8 mouse cellular contexts compared by ENCODE assay signal in genomic region chr4:126309211-126309921, GRCm38 (mm10). TPM values are rescaled to one million over a fixed set of nuclear protein-coding genes. Genes with fewer than 3 reads are reported as not detected.
DNase-seq lines count a peak whose midpoint lies in the region; ATAC-seq and TF ChIP-seq lines count a peak whose summit lies in the region.

No protein-coding gene starts in this region.

- peak overlapping the region; percentile 56 for H3K4me2 ChIP-seq in kidney, embryonic 15.5 days
- H3K4me2 ChIP-seq in heart, embryonic 13.5 days: peak overlapping the region; percentile 54
- peak overlapping the region; percentile 30 for H3K4me2 ChIP-seq in limb, embryonic 15.5 days

- H3K9me3 ChIP-seq in kidney, embryonic 15.5 days (replicated peaks): peaks cover 4% of the 10 kb centered on the region
- no peaks in the 10 kb centered on the region for H3K9me3 ChIP-seq in heart, embryonic 13.5 days
- no peaks in the 10 kb centered on the region for H3K9me3 ChIP-seq in limb, embryonic 15.5 days

- peaks cover 33% of the 10 kb centered on the region for H3K4me1 ChIP-seq in kidney, embryonic 15.5 days
- H3K4me1 ChIP-seq in heart, embryonic 13.5 days: peaks cover 21% of the 10 kb centered on the region
- peaks cover 35% of the 10 kb centered on the region for H3K4me1 ChIP-seq in limb, embryonic 15.5 days
- 0 out of 2 replicates have a peak, but pooled peaks cover 5% of the 10 kb centered on the region for H3K4me1 ChIP-seq in olfactory bulb, adult 2 months (ENCODE audit: control insufficient read depth, insufficient read depth, low read length)

- TF ChIP-seq POLR2A in brain, embryonic 14.5 days (IDR thresholded peaks at IDR 0.05; ENCODE audit: borderline replicate concordance, extremely low read depth, insufficient read depth, insufficient read length, poor library complexity, severe bottlenecking): no peak
- TF ChIP-seq POLR2A in olfactory bulb, adult 2 months (IDR thresholded peaks at IDR 0.05; ENCODE audit: insufficient read depth, low read depth, low read length): no peak

- no peak for DNase-seq in kidney, adult 18-20 months
- no peak for DNase-seq in brain, embryonic 14.5 days (ENCODE audit: low read depth)
- no peak for DNase-seq in ovary, adult 18-20 months (ENCODE audit: low spot score)
- no peak for DNase-seq in ovary, postnatal 14 days (ENCODE audit: low spot score)

- peak overlapping the region; percentile 18; the same call in 1 of the 2 replicates for H3K4me3 ChIP-seq in kidney, embryonic 15.5 days (replicated peaks)
- H3K4me3 ChIP-seq in heart, embryonic 13.5 days: 0 out of 2 replicates have a peak overlapping the region, but pooled peaks have one; percentile 1
- no peak overlapping the region for H3K4me3 ChIP-seq in limb, embryonic 15.5 days
- H3K4me3 ChIP-seq in olfactory bulb, adult 2 months (ENCODE audit: insufficient read depth, low read depth, low read length): peak overlapping the region; percentile 20

- 18% methylated on average over 20 of the region's 20 CpGs for WGBS in kidney, embryonic 15.5 days
- WGBS in heart, embryonic 13.5 days: 15% methylated on average over 20 of the region's 20 CpGs
- WGBS in limb, embryonic 15.5 days: 17% methylated on average over 20 of the region's 20 CpGs
- WGBS in olfactory bulb, adult 2 months: 15% methylated on average over 20 of the region's 20 CpGs

- 0 out of 2 replicates have a peak overlapping the region, but pooled peaks have one; percentile 18 for H3K9ac ChIP-seq in kidney, embryonic 15.5 days
- no peak overlapping the region for H3K9ac ChIP-seq in heart, embryonic 13.5 days
- H3K9ac ChIP-seq in limb, embryonic 15.5 days: no peak overlapping the region

- H3K27ac ChIP-seq in kidney, embryonic 15.5 days: no peak overlapping the region
- no peak overlapping the region for H3K27ac ChIP-seq in heart, embryonic 13.5 days (replicated peaks)
- H3K27ac ChIP-seq in limb, embryonic 15.5 days: peak overlapping the region; percentile 22; the same call in 1 of the 2 replicates
- H3K27ac ChIP-seq in olfactory bulb, adult 2 months (ENCODE audit: insufficient read depth, low read depth, low read length): no peak overlapping the region

- peak; percentile 58 for ATAC-seq in kidney, embryonic 15.5 days (replicated peaks; ENCODE audit: low FRiP score)
- ATAC-seq in heart, embryonic 13.5 days (ENCODE audit: extremely low read depth, insufficient number of reproducible peaks, low FRiP score, low TSS enrichment): no peak
- peak; percentile 27; the same call in 1 of the 2 replicates for ATAC-seq in limb, embryonic 15.5 days (ENCODE audit: insufficient number of reproducible peaks, low FRiP score, low TSS enrichment, low read depth)

- no peaks in the 10 kb centered on the region for H3K36me3 ChIP-seq in kidney, embryonic 15.5 days
- no peaks in the 10 kb centered on the region for H3K36me3 ChIP-seq in heart, embryonic 13.5 days
- H3K36me3 ChIP-seq in limb, embryonic 15.5 days: peaks cover 4% of the 10 kb centered on the region; the same call in 1 of the 2 replicates

- H3K27me3 ChIP-seq in kidney, embryonic 15.5 days: no peaks in the 10 kb centered on the region
- H3K27me3 ChIP-seq in heart, embryonic 13.5 days (replicated peaks): peaks cover 11% of the 10 kb centered on the region
- H3K27me3 ChIP-seq in limb, embryonic 15.5 days: no peaks in the 10 kb centered on the region

- peak; percentile 39; the same call in 1 of the 2 replicates for TF ChIP-seq CTCF in brain, embryonic 14.5 days (IDR thresholded peaks at IDR 0.05; ENCODE audit: borderline replicate concordance, extremely low read depth, insufficient read depth, insufficient read length)
- TF ChIP-seq CTCF in olfactory bulb, adult 2 months (IDR thresholded peaks at IDR 0.05; ENCODE audit: insufficient read depth, low read depth, low read length): no peak

RNA-seq across cellular contexts. Expression of gene Adprhl2, which starts 12.1 kb away (rescaled TPM):
- 74.4 and 81.1 TPM in 2 replicates for polyA plus RNA-seq in kidney, embryonic 15.5 days (2015; fragmentation: Nextera tagmentation; extraction: Ambion mirVana)
- 67.8 and 81.6 TPM in 2 replicates for polyA plus RNA-seq in brain, embryonic 14.5 days (2012; rRNA removed)
- polyA plus RNA-seq in heart, embryonic 13.5 days (2015; fragmentation: Nextera tagmentation; extraction: Ambion mirVana): 40.5 and 44.6 TPM in 2 replicates
- polyA plus RNA-seq in limb, embryonic 15.5 days (2015; fragmentation: Nextera tagmentation; extraction: Ambion mirVana): 79.2 and 82.9 TPM in 2 replicates
- polyA plus RNA-seq in olfactory bulb, adult 2 months (2012; ENCODE audit: insufficient read depth, insufficient read length, low replicate concordance, missing spikeins): not detected in 2 replicates

RNA-seq across cellular contexts. Expression of gene Tekt2, which starts 16.1 kb away (rescaled TPM):
- polyA plus RNA-seq in kidney, embryonic 15.5 days (2015; fragmentation: Nextera tagmentation; extraction: Ambion mirVana): 4.7 and 4.9 TPM in 2 replicates
- polyA plus RNA-seq in brain, embryonic 14.5 days (2012; rRNA removed): 14.8 and 21.6 TPM in 2 replicates
- 1.7 and 2.4 TPM in 2 replicates for polyA plus RNA-seq in heart, embryonic 13.5 days (2015; fragmentation: Nextera tagmentation; extraction: Ambion mirVana)
- polyA plus RNA-seq in limb, embryonic 15.5 days (2015; fragmentation: Nextera tagmentation; extraction: Ambion mirVana): 15.9 and 16.6 TPM in 2 replicates
- polyA plus RNA-seq in olfactory bulb, adult 2 months (2012; ENCODE audit: insufficient read depth, insufficient read length, low replicate concordance, missing spikeins): not detected in 2 replicates

RNA-seq across cellular contexts. Expression of gene Col8a2, which starts 22.8 kb away (rescaled TPM):
- 10.6 and 15.2 TPM in 2 replicates for polyA plus RNA-seq in kidney, embryonic 15.5 days (2015; fragmentation: Nextera tagmentation; extraction: Ambion mirVana)
- polyA plus RNA-seq in brain, embryonic 14.5 days (2012; rRNA removed): 1.5 and 6.4 TPM in 2 replicates
- polyA plus RNA-seq in heart, embryonic 13.5 days (2015; fragmentation: Nextera tagmentation; extraction: Ambion mirVana): 4.2 and 4.9 TPM in 2 replicates
- polyA plus RNA-seq in limb, embryonic 15.5 days (2015; fragmentation: Nextera tagmentation; extraction: Ambion mirVana): 71.2 and 79.7 TPM in 2 replicates
- polyA plus RNA-seq in olfactory bulb, adult 2 months (2012; ENCODE audit: insufficient read depth, insufficient read length, low replicate concordance, missing spikeins): not detected in 2 replicates

RNA-seq across cellular contexts. Expression of gene Trappc3, which starts 47.2 kb away (rescaled TPM):
- 106 and 111 TPM in 2 replicates for polyA plus RNA-seq in kidney, embryonic 15.5 days (2015; fragmentation: Nextera tagmentation; extraction: Ambion mirVana)
- polyA plus RNA-seq in brain, embryonic 14.5 days (2012; rRNA removed): 123 and 136 TPM in 2 replicates
- polyA plus RNA-seq in heart, embryonic 13.5 days (2015; fragmentation: Nextera tagmentation; extraction: Ambion mirVana): 68.5 and 74.5 TPM in 2 replicates
- 120 and 128 TPM in 2 replicates for polyA plus RNA-seq in limb, embryonic 15.5 days (2015; fragmentation: Nextera tagmentation; extraction: Ambion mirVana)
- 342 TPM in 1 of 2 replicates, not detected in the other for polyA plus RNA-seq in olfactory bulb, adult 2 months (2012; ENCODE audit: insufficient read depth, insufficient read length, low replicate concordance, missing spikeins)

RNA-seq across cellular contexts. Expression of gene Map7d1, which starts 53.2 kb away (rescaled TPM):
- 39.6 and 40.7 TPM in 2 replicates for polyA plus RNA-seq in kidney, embryonic 15.5 days (2015; fragmentation: Nextera tagmentation; extraction: Ambion mirVana)
- polyA plus RNA-seq in brain, embryonic 14.5 days (2012; rRNA removed): 182 and 209 TPM in 2 replicates
- polyA plus RNA-seq in heart, embryonic 13.5 days (2015; fragmentation: Nextera tagmentation; extraction: Ambion mirVana): 36.7 and 37.1 TPM in 2 replicates
- polyA plus RNA-seq in limb, embryonic 15.5 days (2015; fragmentation: Nextera tagmentation; extraction: Ambion mirVana): 46.5 and 50.3 TPM in 2 replicates
- 379 TPM in 1 of 2 replicates, not detected in the other for polyA plus RNA-seq in olfactory bulb, adult 2 months (2012; ENCODE audit: insufficient read depth, insufficient read length, low replicate concordance, missing spikeins)

Comparison
In these comparisons a context has a peak if more than half of its experiments do, and no peak if none do; other contexts are left out.
1. RNA of gene Adprhl2, which starts 12.1 kb away (polyA plus RNA-seq): 79.2 to 82.9 TPM in limb, embryonic 15.5 days, 74.4 to 81.1 TPM in kidney, embryonic 15.5 days, 67.8 to 81.6 TPM in brain, embryonic 14.5 days and 40.5 to 44.6 TPM in heart, embryonic 13.5 days; not detected in olfactory bulb, adult 2 months; every median in the first group is over 10 times any median in the second.
2. Peak in every context shown above with its lines, with median percentiles within 50 percentile points of each other: H3K4me2 ChIP-seq.